Mouse (Mus musculus): Measurements from ENCODE around the gene Lefty1.
A peak's percentile ranks its signal among the peaks of the same experiment; 100 is the strongest.
"Not testable (repeated sequence)": the region's sequence is repeated elsewhere in the genome, so short reads cannot be mapped to it uniquely, and the experiment has no call there.

The Lefty1 gene

GRCm38 (mm10) chr1:180934467-180935419, at the start of gene Lefty1:
Lefty1 (plus strand) TSS chr1:180935022.
- DNase-seq (ENCODE audit: low read depth), result no peak

GRCm38 (mm10) chr1:180888556-180889042, 46.2 kb upstream of the Lefty1 start:
- peak; percentile 80 for DNase-seq (ENCODE audit: low read depth)

GRCm38 (mm10) chr1:180889172-180889571, 45.6 kb upstream of the Lefty1 start:
- DNase-seq (ENCODE audit: low read depth), result no peak

- no peak for DNase-seq (ENCODE audit: low read depth)
These were observed 45.0 kb upstream of the Lefty1 start for GRCm38 (mm10) chr1:180889841-180890240.

GRCm38 (mm10) chr1:180892808-180893207, 42.0 kb upstream of the Lefty1 start, which contains the start of gene Lefty2:
Lefty2 (plus strand) TSS chr1:180893108.
- no peak for DNase-seq (ENCODE audit: low read depth)

GRCm38 (mm10) chr1:180894088-180894987, 40.5 kb upstream of the Lefty1 start:
- not testable (repeated sequence) for DNase-seq (ENCODE audit: low read depth)

- no peak for DNase-seq (ENCODE audit: low read depth)
These were observed 33.7 kb upstream of the Lefty1 start for GRCm38 (mm10) chr1:180901107-180901506.

GRCm38 (mm10) chr1:180902915-180903314, 31.9 kb upstream of the Lefty1 start:
- no peak for DNase-seq (ENCODE audit: low read depth)

- no peak for DNase-seq (ENCODE audit: low read depth)
These were observed 31.2 kb upstream of the Lefty1 start for GRCm38 (mm10) chr1:180903666-180904038.

- DNase-seq (ENCODE audit: low read depth), result peak; percentile 87
These were observed 30.6 kb upstream of the Lefty1 start, which contains the start of gene Pycr2 for GRCm38 (mm10) chr1:180904039-180904814. Pycr2 (plus strand) TSS chr1:180904293.

- DNase-seq (ENCODE audit: low read depth), result no peak
These were observed 30.1 kb upstream of the Lefty1 start for GRCm38 (mm10) chr1:180904815-180905080.

GRCm38 (mm10) chr1:180905307-180905706, 29.5 kb upstream of the Lefty1 start:
- no peak for DNase-seq (ENCODE audit: low read depth)

GRCm38 (mm10) chr1:180905876-180906275, 28.9 kb upstream of the Lefty1 start:
- no peak for DNase-seq (ENCODE audit: low read depth)

GRCm38 (mm10) chr1:180906461-180907147, 28.2 kb upstream of the Lefty1 start:
- DNase-seq (ENCODE audit: low read depth), result no peak

- DNase-seq (ENCODE audit: low read depth), result no peak
These were observed 23.7 kb upstream of the Lefty1 start for GRCm38 (mm10) chr1:180911138-180911537.

- no peak for DNase-seq (ENCODE audit: low read depth)
These were observed 23.1 kb upstream of the Lefty1 start for GRCm38 (mm10) chr1:180911653-180912287.

- DNase-seq (ENCODE audit: low read depth), result no peak
These were observed 22.0 kb upstream of the Lefty1 start for GRCm38 (mm10) chr1:180912792-180913191.

- DNase-seq (ENCODE audit: low read depth), result peak; percentile 83
These were observed 21.0 kb upstream of the Lefty1 start for GRCm38 (mm10) chr1:180913797-180914196.

- DNase-seq (ENCODE audit: low read depth), result no peak
These were observed 18.4 kb upstream of the Lefty1 start for GRCm38 (mm10) chr1:180916425-180916824.

- no peak for DNase-seq (ENCODE audit: low read depth)
These were observed 17.8 kb upstream of the Lefty1 start for GRCm38 (mm10) chr1:180917053-180917452.

GRCm38 (mm10) chr1:180919686-180920085, 15.1 kb upstream of the Lefty1 start:
- no peak for DNase-seq (ENCODE audit: low read depth)
